Mouse (Mus musculus) myocyte (in vitro differentiated cells): ENCODE results near the gene Snx30. TPM values are rescaled to one million over a fixed set of nuclear protein-coding genes. Genes with fewer than 3 reads are reported as not detected.

Source experiments
- H3K27me3 ChIP-seq: one replicate; pipeline ENCODE4 v1.6.1; 2011; ENCODE audit not compliant: control insufficient read depth, insufficient read depth, insufficient read length
- H3K36me3 ChIP-seq: one replicate; pipeline ENCODE4 v1.6.1; 2011; ENCODE audit not compliant: control insufficient read depth, insufficient read depth
- H3K4me2 ChIP-seq: one replicate; pipeline ENCODE4 v1.6.1; 2011; ENCODE audit warnings: low read depth, control low read depth
- H3K4me3 ChIP-seq: one replicate; pipeline ENCODE4 v1.5.1; 2011; ENCODE audit warnings: mild to moderate bottlenecking, control low read depth, moderate library complexity
- H3K79me2 ChIP-seq: one replicate; pipeline ENCODE4 v1.6.1; 2011; ENCODE audit not compliant: control insufficient read depth, insufficient read depth
- H3ac ChIP-seq: one replicate; pipeline ENCODE4 v1.6.1; 2011; ENCODE audit not compliant: control insufficient read depth, insufficient read length
- CEBPB ChIP-seq: IDR thresholded peaks from 2 replicates; pipeline ENCODE4 v1.6.1; 2011; ENCODE audit warnings: mild to moderate bottlenecking, moderate library complexity; ENCODE audit not compliant: poor library complexity, insufficient read depth, severe bottlenecking
- E2F4 ChIP-seq: IDR thresholded peaks from one replicate; pipeline ENCODE4 v1.6.1; 2011; ENCODE audit warnings: mild to moderate bottlenecking, control low read depth, moderate library complexity; ENCODE audit not compliant: insufficient read depth
- MAX ChIP-seq: IDR thresholded peaks from one replicate; pipeline ENCODE4 v1.6.1; 2011; ENCODE audit warnings: low read depth, mild to moderate bottlenecking, control low read depth
- MYOD1 ChIP-seq, 3 experiments: IDR thresholded peaks; one replicate each; pipeline ENCODE4 v1.6.1; 2011; ENCODE audit warnings: control low read depth in 2 of 3, low read depth in 2 of 3, mild to moderate bottlenecking in 2 of 3, moderate library complexity in 1 of 3; ENCODE audit not compliant: insufficient read length in 2 of 3, control insufficient read depth in 1 of 3
- MYOG ChIP-seq, 3 experiments: IDR thresholded peaks; one replicate each; pipeline ENCODE4 v1.6.1; 2011; ENCODE audit warnings: control low read depth in 2 of 3, low read depth in 2 of 3, mild to moderate bottlenecking in 2 of 3; ENCODE audit not compliant: insufficient read length in 2 of 3, control insufficient read depth in 1 of 3, insufficient read depth in 1 of 3
- POLR2A ChIP-seq: IDR thresholded peaks from one replicate; pipeline ENCODE4 v1.6.1; 2011; ENCODE audit warnings: low read depth, mild to moderate bottlenecking, control low read depth, moderate library complexity; ENCODE audit not compliant: insufficient read length
- POLR2AphosphoS2 ChIP-seq: IDR thresholded peaks from one replicate; pipeline ENCODE4 v1.6.1; 2011; ENCODE audit warnings: low read depth, control low read depth; ENCODE audit not compliant: insufficient read length
- REST ChIP-seq: IDR thresholded peaks from one replicate; pipeline ENCODE4 v1.6.1; 2011; ENCODE audit warnings: mild to moderate bottlenecking, control low read depth, moderate library complexity; ENCODE audit not compliant: insufficient read depth, insufficient read length
- SRF ChIP-seq: IDR thresholded peaks from one replicate; pipeline ENCODE4 v1.6.1; 2011; ENCODE audit warnings: low read depth; ENCODE audit not compliant: control insufficient read depth, insufficient read length
- TCF12 ChIP-seq: IDR thresholded peaks from one replicate; pipeline ENCODE4 v1.6.1; 2011; ENCODE audit warnings: mild to moderate bottlenecking, control low read depth; ENCODE audit not compliant: poor library complexity, insufficient read depth, severe bottlenecking
- TCF3 ChIP-seq: IDR thresholded peaks from one replicate; pipeline ENCODE4 v1.6.1; 2011; ENCODE audit warnings: low read depth, control low read depth; ENCODE audit not compliant: insufficient read length
- USF1 ChIP-seq: IDR thresholded peaks from one replicate; pipeline ENCODE4 v1.6.1; 2011; ENCODE audit warnings: low read depth, mild to moderate bottlenecking, control low read depth, moderate library complexity
- polyA plus RNA-seq: library from polyadenylated mRNA; unstranded; fragments of >200 nt; fragmentation: generic; extraction: Trizol; gene quantifications from one replicate; pipeline ENCODE4 v1.2.1, GENCODE M21; 2012; ENCODE audit warnings: missing spikeins

The Snx30 gene
- polyA plus RNA-seq, 1 experiment, result 2.6 TPM

DNA sequence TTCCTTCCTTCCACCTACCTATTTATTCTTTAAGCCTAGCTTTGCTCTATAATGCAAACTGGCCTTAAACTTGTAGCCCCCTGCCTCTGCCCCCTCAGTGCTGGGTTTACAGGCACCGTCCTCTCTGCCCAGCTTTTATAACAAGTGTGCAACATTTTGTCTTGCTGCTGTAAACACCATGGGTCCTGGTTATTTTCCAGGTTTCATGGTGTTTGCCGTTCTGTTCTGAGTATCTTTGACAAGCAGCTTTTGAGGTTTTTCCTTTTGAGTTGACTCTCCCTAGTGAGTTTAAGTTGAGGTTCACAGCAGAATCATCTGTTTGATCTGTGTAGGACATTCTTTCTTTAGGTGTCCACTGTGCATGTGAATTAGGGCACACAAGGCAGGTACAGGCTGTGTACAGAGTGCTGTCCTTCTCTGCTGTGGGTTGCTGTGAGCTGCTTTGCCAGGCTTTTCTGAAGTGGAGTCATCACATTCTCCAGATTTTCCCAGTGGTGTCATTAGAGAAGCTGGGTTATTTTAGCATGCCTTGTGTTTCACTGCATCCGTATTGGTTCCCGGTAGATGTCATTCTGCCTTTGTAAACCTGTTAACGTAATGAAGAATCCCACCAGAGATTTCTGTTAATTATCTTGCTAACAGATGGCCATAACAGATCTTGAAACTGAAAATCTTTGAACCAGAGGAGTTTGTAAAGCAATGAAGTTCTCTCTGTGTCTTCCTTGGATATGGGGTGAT is 45.4 kb downstream of the Snx30 start:
- Histone ChIP-seq H3K79me2 (no peaks in the 10 kb centered on the region), H3K4me2 (no peak overlapping the region), H3K4me3 (no peak overlapping the region), H3ac (no peak overlapping the region), H3K36me3 (no peaks in the 10 kb centered on the region), H3K27me3 (no peaks in the 10 kb centered on the region)
- TF ChIP-seq E2F4 (no peak), MYOG (IDR thresholded peaks at IDR 0.05; ENCODE audit: control insufficient read depth in 1 of 3, insufficient read depth in 1 of 3, insufficient read length in 2 of 3, low read depth in 2 of 3) (no peak)

DNA sequence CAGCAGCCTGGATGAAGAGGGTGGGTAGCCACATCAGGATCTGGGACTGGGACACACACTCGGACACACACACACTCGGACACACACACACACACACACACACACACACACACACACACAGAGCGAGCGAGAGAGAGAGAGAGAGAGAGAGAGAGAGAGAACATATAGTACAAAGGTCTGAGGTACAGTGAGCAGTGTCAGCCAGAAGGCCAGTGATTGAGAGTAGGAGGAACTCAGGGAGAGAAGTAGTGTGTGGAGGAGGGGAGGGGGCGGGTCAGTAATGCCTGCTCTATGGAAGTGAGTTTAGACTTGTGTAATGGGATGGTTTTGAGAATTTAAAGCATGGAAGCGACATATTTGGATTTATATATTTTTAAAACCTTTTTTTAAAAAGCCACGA is 47.5 kb downstream of the Snx30 start:
- H3K4me3 ChIP-seq, result no peak overlapping the region
- no peaks in the 10 kb centered on the region for H3K27me3 ChIP-seq
- TF ChIP-seq REST (no peak), MYOD1 (IDR thresholded peaks at IDR 0.05; ENCODE audit: control insufficient read depth in 1 of 3, insufficient read length in 2 of 3, low read depth in 2 of 3) (no peak), CEBPB (no peak), MAX (no peak), MYOG (IDR thresholded peaks at IDR 0.05; ENCODE audit: control insufficient read depth in 1 of 3, insufficient read depth in 1 of 3, insufficient read length in 2 of 3, low read depth in 2 of 3) (no peak), POLR2A (no peak), SRF (no peak), TCF12 (no peak), POLR2AphosphoS2 (no peak), USF1 (no peak), TCF3 (no peak), E2F4 (no peak)

DNA sequence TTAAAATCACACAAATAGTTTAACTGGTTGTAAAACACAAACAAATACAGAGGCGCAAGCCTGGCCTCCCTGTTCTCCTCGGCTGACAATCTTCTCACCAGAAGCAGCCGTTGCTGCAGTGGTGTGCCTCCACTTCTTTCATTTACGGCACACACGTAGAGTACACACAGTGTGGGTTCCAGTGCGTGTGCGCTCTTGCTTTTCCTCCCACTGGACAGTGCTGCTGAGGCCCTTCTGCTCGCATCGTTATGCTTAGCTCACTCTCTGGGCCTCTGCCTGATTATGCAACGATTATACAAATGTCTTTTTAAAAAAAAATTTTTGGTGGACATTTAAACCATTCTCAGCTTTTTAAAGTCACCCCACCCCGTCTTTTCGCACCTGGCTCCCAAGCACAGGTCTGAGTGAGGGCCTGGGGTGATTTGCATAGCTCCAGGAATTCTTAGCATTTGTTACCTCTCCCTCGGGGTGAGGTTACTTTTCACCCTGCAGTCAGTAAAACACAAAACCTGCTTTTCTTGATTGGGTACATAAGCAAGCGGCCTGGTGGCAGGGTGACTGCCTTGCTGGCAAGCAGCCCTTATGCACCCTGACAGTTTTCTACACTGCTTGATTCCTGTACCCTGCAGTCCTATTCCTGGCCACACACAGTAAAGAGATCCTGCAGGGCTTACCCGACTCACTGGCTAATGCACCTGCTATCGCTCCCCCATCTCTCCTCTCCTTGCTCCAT is 54.2 kb downstream of the Snx30 start:
- TF ChIP-seq REST (no peak), MYOG (IDR thresholded peaks at IDR 0.05; ENCODE audit: control insufficient read depth in 1 of 3, insufficient read depth in 1 of 3, insufficient read length in 2 of 3, low read depth in 2 of 3) (no peak), POLR2AphosphoS2 (no peak), POLR2A (no peak), SRF (no peak), E2F4 (no peak), USF1 (no peak), TCF12 (no peak), MYOD1 (IDR thresholded peaks at IDR 0.05; ENCODE audit: control insufficient read depth in 1 of 3, insufficient read length in 2 of 3, low read depth in 2 of 3) (no peak), MAX (no peak), CEBPB (no peak)
- no peaks in the 10 kb centered on the region for H3K79me2 ChIP-seq
- H3K4me3 ChIP-seq, result no peak overlapping the region
- H3ac ChIP-seq, result no peak overlapping the region
- H3K36me3 ChIP-seq, result no peaks in the 10 kb centered on the region
- no peak overlapping the region for H3K4me2 ChIP-seq
- no peaks in the 10 kb centered on the region for H3K27me3 ChIP-seq

More for the DNA sequence above, 47.5 kb downstream of the Snx30 start:
- Histone ChIP-seq H3K4me2 (no peak overlapping the region), H3ac (no peak overlapping the region), H3K79me2 (no peaks in the 10 kb centered on the region), H3K36me3 (no peaks in the 10 kb centered on the region)

GRCm38 (mm10) chr4:59860431-59860830 is 54.8 kb downstream of the Snx30 start:
- Histone ChIP-seq H3K36me3 (no peaks in the 10 kb centered on the region), H3K4me2 (no peak overlapping the region), H3ac (no peak overlapping the region), H3K4me3 (no peak overlapping the region), H3K27me3 (no peaks in the 10 kb centered on the region), H3K79me2 (no peaks in the 10 kb centered on the region)
- no peak for TF ChIP-seq MYOG (IDR thresholded peaks at IDR 0.05; ENCODE audit: control insufficient read depth in 1 of 3, insufficient read depth in 1 of 3, insufficient read length in 2 of 3, low read depth in 2 of 3)
- no peak for TF ChIP-seq TCF3
- no peak for TF ChIP-seq TCF12
- TF ChIP-seq POLR2A, result no peak
- TF ChIP-seq USF1, result no peak
- no peak for TF ChIP-seq REST
- TF ChIP-seq POLR2AphosphoS2, result no peak
- TF ChIP-seq MAX, result no peak
- TF ChIP-seq E2F4, result no peak
- TF ChIP-seq SRF, result no peak
- TF ChIP-seq MYOD1 (IDR thresholded peaks at IDR 0.05; ENCODE audit: control insufficient read depth in 1 of 3, insufficient read length in 2 of 3, low read depth in 2 of 3), result no peak
- TF ChIP-seq CEBPB, result no peak
